Mouse (Mus musculus) left cerebral cortex, adult 11 months (tissue): ENCODE results near the gene Cldn3.
"Not testable (repeated sequence)": the region's sequence is repeated elsewhere in the genome, so short reads cannot be mapped to it uniquely, and the experiment has no call there.

Experiments used
- DNase-seq: peaks from one replicate; pipeline ENCODE4 v3.0.0; 2022; ENCODE audit warnings: low spot score

Cldn3 gene

DNA sequence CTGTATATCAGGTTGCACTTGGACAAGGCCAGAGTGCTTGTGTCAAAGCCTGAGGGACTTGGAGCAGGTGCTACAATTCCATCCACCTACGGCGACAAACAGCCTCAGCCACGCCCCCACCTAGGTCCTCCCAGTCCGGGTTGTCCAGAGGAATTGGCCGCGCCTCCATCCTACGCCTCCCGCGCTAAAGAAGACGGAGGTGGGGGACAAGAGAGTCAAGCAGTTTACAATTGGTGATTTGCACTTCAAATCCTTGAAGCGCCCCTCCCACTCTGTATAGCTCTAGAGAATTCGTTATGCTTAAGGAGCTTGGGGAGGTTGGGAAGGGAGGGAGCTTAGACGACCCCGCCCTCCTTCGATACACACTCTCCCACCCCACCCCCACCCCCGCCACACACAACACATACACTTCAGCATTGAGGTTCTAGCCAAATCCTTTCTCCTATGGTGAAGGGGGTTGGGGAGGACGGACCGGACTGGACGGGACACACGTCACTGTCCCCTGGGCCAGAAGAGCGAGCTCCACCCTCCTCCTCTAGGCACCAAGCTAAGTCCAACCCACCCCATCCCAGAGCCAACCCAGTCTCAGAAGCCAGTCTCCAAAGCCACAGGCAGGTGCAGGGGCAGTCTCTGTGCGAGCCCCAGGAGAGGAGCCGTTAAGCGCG is at the start of gene Cldn3:
Cldn3 (plus strand) TSS at position 582 of the 665 bp plus-strand sequence.
- DNase-seq, result no peak

DNA sequence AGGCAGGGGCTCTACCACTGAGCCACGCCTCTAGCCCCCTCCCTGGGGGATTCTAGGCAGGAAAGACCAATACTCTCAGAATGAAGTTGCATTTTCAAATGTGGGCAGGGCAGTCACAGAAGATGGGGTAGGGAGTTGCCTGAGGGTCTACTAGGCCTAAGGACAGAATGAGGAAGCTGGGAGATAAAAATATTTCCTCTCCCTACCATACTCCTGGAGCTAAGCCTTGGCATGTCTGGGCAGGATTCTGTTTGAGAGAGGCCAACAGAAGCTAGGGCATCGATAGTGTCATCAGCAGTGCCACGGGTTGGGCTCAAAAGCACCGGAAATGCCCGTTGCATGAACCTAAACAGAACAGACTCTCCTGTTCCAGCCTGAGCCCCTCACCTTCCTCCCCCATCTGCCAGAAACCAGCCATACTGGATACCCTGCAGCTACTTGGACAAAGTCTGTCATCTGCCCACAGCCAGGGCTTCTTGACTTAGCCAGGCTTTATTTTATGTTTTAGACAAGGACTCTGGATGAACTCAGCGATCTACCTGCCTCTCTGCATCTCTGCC is 49.3 kb upstream of the Cldn3 start:
- DNase-seq, result no peak

DNA sequence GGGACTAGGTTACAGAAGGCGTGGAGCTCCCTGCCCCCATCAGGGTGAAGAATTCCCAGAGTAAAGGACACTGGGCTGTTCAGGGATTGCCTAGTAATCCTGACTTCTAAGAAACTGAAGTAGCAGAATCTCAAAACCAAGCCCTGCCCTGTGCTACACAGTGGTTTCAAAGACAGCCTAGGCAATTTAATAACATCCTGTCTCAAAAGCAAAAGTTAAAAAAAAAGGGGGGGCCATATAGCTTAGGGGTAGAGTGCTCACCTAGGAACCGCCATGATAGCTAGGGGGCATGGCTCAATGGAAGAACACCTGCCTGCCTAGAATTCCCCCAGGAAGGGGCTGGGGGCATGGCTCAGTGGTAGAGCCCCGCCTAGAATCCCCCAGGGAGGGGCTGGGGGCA is 46.9 kb upstream of the Cldn3 start:
- no peak for DNase-seq

DNA sequence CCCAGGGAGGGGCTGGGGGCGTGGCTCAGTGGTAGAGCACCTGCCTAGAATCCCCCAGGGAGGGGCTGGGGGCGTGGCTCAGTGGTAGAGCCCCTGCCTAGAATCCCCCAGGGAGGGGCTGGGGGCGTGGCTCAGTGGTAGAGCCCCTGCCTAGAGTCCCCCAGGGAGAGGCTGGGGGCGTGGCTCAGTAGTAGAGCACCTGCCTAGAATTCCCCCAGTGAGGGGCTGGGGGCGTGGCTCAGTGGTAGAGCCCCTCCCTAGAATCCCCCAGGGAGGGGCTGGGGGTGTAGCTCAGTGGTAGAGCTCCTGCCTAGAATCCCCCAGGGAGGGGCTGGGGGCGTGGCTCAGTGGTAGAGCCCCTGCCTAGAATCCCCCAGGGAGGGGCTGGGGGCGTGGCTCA is 46.5 kb upstream of the Cldn3 start:
- DNase-seq, result not testable (repeated sequence)

DNA sequence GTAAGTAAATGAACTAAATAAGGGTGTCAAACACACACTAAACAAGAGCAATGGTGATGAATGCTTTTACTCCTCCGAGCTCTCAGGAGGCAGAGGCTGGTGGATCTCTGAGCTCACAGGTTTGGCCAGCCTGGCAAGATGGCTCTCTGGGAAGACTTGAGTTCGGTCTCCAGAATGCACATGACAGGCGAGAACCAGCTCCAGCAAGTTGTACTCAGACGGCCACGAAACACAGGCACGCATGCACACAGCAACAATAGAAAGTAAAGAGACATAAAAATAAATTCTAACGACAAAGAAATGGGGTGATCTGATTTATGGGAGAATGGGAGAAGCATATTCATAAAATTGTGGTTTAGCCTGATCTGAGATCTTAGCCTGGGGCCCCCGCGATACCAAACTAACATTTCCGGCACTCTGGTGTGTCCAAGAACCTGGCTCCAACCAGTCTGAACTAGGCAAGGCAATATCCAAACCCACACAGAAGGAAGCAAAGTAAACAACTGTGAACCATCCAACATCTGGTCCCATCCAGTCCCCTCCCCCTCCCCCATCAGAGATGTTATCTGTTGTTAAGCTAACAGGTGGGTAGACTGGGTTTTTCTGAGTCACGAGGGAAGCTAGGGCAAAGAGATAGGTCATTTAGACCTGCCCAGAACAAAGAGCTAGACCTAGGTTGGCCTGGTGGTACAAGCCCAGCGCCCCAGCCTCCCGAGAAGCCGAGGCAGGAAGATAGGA is 44.4 kb upstream of the Cldn3 start:
- no peak for DNase-seq

DNA sequence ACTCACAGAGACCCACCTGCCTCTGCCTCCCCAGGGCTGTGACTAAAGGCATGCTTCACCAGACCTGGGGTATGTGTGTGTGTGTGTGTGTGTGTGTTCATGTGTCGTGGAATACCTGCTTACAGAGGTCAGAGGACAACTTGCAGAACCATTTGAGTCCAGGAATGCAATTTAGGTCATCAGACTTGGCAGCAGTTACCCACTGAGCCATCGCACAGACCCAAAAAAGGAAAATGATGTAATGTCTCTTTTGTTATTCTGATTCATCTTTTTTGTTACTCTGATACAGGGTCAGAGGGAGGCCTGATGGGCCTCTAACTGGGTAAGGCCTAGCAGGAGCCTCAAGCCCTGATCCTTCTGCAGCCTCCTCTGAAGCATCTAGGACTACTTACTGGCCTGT is 43.3 kb upstream of the Cldn3 start:
- DNase-seq, result no peak

DNA sequence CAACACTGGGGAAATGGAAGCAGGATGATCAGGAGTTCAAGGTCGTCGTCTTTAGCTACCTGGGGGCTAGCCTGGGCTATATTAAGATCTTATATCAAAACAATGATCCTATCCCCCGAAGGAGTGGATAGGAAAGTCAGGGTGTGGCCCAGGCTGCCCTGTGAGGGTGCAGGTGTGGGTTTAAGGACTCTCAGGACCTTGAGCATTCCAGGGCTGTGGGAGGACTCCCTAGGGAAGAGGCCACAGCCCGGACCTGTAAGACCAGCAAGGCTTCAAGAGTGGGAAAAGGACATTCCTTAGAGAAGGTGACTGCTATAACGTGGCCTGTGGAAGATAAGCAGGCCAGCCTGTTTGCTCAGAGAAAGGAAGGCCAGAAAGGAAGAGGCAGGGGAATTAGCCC is 41.8 kb upstream of the Cldn3 start:
- DNase-seq, result no peak

DNA sequence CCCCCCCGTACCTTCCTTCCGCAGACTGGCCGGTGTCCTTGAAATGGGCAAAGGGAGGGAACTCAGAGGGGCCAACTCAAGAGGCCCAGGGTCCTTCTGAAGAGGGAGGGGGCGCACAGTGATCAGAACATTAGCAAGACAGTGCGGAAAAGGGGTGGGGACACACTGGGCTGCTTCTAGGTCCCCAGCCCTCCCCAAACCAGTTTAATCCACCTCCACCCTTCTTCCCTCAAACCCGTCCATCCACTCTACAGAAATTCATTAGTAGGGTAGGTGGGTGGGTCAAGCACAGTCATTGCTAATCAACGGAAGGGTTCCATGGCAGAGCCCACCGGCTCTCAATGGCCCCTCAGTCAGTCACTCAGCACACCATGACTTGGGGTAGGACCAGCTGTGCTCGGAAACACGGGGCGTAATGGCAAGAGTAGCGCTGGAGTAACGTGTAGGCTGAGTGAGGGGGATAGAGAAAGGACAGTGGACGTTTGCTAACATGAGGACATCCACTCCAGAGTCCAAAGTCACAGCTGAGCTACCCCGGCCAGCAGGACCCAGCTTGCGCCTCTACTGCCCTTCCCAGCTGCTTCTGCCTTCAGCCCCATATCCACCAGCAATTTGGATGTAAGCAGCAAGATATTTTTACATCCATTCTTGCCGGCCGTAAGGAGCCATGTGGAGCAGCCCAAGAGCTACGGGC is 40.6 kb upstream of the Cldn3 start:
- DNase-seq, result no peak

DNA sequence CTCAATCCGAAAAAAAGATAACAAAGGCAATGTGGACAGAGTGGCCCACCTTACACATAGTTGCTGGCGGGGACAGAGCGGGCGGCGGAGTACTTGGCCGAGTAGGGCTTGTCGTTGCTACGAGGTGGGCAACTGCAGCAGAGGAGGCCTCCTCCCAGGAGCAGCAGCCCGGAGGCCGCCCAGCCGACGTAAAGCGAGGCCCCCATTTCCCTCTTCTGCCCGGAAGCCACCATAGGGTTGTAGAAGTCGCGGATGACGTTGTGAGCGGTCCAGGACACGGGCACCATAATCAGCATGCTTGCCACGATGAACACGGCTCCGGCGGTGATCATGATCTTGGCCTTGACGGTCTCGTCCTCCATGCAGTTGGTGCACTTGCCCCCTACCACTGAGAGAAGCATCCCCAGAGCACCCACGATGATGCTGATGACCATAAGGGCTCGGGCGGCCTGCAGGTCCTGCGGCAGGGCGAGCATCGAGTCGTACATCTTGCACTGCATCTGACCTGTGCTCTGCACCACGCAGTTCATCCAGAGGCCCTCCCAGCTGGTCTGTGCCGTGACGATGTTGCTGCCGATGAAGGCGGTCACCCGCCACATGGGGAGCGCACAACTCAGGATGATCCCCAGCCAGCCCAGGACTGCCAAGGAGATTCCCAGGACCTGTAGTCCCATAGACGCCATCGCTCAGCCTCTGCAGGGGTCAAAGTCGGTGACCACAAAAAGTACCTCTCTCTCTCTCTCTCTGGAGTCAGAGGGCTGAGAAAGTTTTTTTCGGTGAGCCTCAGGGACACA is 39.8 kb upstream of the Cldn3 start:
- no peak for DNase-seq

DNA sequence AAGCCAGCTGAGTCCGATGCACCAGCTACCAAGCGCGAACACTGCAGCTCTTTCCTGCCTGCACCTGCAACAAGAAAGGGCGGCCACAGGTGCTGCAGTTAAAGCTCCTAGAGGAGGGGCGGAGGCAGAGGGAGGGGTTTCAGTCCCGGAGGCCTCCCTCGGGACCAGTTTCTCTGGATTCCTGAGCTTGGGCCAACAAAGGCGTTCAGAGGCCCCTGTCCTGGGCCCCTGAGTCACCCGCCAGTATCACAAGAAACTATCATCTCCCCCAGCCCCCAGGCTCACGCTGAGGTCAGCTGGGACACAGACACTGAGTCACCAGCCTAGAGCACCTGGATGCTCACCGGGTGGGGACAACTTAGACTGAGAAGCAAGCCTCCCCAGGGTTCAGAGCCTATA is 39.2 kb upstream of the Cldn3 start, which contains the start of gene Cldn4:
Cldn4 (minus strand) TSS at position 78 of the 399 bp plus-strand sequence.
- DNase-seq, result no peak

DNA sequence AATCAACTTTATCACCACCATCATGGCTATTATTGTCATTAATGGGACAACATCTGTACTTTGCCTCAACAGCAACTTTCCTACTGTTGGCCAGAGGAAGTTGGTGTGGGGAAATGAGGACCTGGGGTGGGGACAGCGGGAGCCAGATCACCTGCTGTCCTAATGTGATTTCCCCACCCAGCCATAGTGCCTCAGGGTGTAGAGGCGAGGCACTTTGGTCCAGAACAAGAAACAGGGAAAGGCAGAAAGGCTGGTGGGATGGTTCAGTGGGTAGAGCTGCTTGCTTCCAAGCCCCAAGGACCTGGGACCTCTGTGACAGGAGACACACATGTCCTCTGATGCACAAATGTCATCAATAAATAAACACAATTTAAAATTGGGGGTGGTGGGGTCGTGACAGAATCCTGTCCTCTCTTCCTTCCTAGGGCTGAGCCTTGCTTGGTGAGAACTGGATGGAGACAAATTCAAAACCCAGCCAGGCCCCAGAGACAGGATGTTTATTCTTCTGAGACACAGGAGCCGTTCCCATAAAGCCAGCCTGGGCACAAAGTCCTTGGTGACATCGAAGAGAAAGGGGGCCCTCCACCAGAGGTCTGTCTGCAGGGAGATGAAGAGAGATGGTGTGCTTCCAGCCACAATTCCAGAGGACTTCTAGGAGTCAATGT is 38.5 kb upstream of the Cldn3 start:
- no peak for DNase-seq

DNA sequence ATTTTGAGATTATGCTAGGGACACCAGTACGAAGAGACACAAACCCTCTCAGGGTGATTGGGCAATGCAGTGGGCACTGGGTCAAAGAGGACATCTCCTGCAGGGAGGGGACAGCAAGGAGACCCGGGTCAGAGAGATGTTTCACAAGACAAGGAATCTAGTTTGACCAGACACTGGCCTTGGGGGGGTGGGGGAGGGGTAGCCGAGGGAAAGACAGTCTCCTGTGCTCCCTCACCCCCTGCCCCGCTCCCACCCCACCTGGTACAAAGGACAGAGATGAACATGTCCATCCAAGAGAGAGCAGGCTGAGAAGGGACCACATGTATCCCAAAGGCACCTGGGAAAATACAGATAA is 38.0 kb upstream of the Cldn3 start:
- DNase-seq, result no peak

DNA sequence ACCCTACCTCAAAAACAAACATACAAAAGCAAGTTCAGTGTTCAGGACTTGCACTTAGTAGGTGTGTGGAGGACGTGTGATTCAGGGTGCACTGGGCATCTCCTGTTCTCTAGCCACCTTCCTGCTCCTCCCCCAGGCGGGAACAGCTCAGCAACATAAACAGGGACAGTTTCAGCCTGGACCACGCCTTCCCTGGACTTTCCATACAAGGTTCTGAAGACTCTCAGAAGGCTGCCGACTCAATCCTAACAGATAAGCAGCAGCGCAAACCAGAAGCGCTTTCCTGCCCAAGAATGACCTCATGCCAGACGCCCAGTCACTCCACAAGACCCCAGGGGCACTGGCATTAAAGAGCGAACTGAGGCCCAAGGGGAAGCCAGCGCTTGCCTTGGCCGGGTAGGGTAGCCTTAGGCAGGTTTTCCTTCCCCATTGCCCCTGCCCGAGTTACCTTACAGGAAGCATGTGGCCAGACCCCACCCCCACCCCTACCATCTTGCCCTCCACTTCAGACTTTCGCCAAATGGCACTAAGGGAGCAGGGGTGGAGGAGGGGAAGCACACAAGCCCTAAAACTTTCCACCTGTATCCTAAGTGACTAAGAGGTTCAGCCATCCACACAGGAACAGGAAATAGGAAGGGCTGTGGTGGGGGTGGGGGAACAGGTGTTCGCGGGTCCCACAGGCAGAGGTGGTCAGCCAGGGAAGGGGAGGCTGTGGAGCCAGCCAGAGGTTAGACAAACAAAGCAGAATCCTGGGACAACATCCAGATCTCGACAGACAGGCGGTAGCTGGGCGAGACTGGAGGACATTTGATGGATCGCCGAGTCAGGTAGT is 34.7 kb upstream of the Cldn3 start:
- no peak for DNase-seq

DNA sequence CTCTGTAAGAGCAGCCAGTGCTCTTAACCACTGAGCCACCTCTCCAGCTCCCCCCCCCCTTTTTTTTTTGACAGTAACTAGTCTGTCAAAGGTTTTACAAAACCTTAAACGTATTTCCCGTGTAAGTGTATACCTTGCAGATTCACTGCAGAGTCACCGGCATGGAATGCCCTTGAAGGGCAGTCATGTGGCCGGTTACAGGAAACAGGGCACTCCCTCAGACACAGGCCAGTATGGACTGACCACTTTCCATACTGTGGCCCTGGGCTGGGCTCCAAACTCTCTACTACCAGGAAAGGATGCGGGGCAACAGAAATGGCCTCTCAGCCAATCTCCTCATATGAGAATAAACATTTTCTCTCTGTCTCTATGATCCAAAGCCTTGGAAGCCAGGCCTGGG is 30.5 kb upstream of the Cldn3 start:
- DNase-seq, result no peak

DNA sequence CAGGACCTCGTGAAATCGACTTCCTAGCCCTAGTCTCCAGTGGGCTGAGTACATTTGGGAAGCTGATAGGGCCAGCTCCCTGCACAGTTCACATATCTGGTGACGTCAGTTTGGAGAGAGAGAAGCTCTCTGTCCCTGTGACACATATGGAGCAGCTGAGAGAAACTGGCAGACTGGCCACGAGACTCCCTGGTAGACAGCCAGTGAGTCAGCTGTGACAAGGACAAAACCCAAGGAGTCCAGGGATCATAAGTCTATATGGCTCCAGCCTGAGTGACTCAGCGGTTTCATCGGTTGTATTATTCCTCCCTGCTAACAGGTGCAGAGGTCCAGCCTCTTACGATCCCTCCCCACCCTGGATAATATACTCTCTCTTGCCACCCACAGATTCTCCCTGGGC is 26.9 kb upstream of the Cldn3 start:
- DNase-seq, result no peak

DNA sequence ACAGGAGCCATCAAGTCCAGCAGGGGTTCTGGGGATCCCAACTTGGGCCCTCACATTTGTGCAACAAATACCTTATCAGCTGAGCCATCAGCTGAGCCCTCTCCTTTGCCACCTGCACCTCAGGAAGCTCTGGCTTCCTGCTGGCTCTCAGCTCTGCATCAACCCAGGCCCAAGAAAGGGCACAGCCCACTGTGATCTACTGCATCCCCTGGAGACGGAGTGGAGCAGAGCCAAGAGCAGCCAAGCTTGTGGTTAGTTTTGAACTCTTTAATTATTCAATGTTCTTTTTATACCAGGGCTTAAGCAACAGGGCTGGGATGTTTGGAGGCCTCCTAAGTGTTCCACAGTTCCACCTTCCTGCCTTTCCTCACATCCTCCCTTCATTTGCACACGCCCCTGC is 25.6 kb upstream of the Cldn3 start:
- no peak for DNase-seq

DNA sequence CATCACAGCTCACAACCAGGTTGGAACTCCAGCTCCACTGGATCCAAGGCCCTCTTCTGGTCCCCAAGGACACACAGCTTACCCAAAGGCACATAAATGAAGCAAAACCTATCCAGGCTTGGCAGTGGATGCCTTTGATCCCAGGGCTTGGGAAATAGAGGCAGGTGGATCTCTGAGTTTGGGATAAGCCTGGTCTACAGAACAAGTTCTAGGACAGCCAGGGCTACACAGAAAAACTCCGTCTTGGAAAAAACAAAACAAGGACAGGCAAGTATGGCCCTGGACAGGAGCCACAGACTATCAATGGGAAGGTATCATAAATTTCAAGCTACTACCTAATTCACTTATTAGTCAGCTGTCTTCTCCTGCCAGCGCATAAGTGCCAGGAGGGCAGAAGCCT is 24.5 kb upstream of the Cldn3 start:
- no peak for DNase-seq

DNA sequence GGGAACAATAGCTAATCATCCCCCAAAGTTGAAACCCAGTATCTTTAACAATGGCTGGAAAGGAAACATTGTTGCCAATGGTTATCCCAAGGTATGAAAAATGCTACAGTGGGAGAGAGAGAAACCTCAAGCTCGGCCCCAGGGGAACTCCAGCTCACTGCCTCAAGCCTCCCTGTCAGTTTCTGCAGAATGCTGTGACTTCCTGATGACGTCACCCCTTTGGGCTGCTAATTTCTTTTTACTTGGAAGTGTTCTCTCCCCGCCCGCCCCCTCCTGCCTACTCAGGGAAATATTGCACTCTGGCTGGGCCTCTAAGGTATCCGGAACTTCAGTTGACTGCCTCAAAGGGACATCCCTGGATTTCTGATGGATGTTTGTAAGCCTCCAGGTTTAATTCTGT is 22.5 kb upstream of the Cldn3 start:
- no peak for DNase-seq

DNA sequence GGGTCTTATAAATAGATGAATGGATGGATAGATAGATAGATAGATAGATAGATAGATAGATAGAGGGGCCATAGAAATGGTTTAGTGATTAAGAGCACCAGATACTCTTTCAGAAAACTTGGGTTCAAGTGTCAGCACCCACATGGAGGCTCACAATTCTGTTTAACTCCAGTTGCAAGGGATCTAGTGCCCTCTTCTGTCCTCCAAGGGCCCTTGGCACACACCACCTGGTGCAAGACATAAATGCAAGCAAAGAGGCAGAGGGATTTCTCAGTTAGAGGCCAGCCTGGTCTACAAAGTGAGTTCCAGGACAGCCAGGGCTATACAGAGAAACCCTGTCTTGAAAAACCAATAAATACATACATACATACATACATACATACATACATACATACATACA is 21.4 kb upstream of the Cldn3 start:
- DNase-seq, result not testable (repeated sequence)

DNA sequence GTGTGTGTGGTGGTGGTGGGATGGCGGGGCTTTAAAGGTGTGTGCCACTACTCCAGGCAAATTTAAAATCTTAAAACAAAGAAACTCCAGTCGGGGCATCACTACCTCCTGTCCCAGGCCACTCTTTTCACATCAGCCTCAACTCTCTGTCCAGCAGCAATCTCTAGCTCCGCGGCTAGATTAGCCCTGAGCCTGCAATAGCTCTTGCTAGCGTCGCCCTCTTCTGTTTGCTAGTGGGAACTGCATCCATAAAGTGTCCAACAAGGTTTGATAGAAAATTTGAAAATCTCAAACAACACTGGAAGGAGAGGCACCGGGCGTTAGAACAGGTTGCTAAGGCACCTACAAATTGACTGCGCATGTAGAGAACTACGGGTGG is 20.6 kb upstream of the Cldn3 start:
- peak; percentile 51 for DNase-seq
